Mouse (Mus musculus): Measurements from ENCODE around the gene Msi2. TPM values are rescaled to one million over a fixed set of nuclear protein-coding genes. Genes with fewer than 3 reads are reported as not detected.

Msi2 gene
- total and polyA plus RNA-seq, 3 experiments, result 36.5 to 197 (median 144) TPM

GRCm38 (mm10) chr11:88604635-88605034 lies 113.7 kb downstream of the Msi2 start:
- DNase-seq (ENCODE audit: low spot score) (no peak), ATAC-seq (ENCODE audit: extremely low read depth, insufficient number of reproducible peaks, low FRiP score, poor library complexity, severe bottlenecking) (peak; percentile 23; the same call in 1 of the 2 replicates)
- H3K9me3 ChIP-seq (replicated peaks), result no peaks in the 10 kb centered on the region
- H3K27me3 ChIP-seq (ENCODE audit: insufficient read depth, low read length), result no peaks in the 10 kb centered on the region
- TF ChIP-seq TAL1 (conservative IDR thresholded peaks at IDR 0.05; ENCODE audit: low read depth, low read length) (no peak), GATA1 (IDR thresholded peaks at IDR 0.05; ENCODE audit: borderline replicate concordance, low read length) (no peak), CTCF (IDR thresholded peaks at IDR 0.05; ENCODE audit: low read depth, low read length) (no peak), GATA2 (IDR thresholded peaks at IDR 0.05; ENCODE audit: borderline replicate concordance, low read depth, low read length) (no peak), POLR2AphosphoS5 (IDR thresholded peaks at IDR 0.05; ENCODE audit: insufficient replicate concordance, low read depth, low read length) (no peak)
- H3K4me3 ChIP-seq (ENCODE audit: low read depth, low read length), result peak overlapping the region; percentile 33; the same call in 1 of the 2 replicates
- H3K4me1 ChIP-seq (ENCODE audit: insufficient read depth, low read depth, low read length), result peaks cover 97% of the 10 kb centered on the region
- peaks cover 57% of the 10 kb centered on the region for H3K36me3 ChIP-seq (replicated peaks)

GRCm38 (mm10) chr11:88603366-88603765 lies 114.9 kb downstream of the Msi2 start:
- Histone ChIP-seq H3K4me3 (ENCODE audit: low read depth, low read length) (no peak overlapping the region; the same call in 1 of the 2 replicates), H3K27me3 (ENCODE audit: insufficient read depth, low read length) (no peaks in the 10 kb centered on the region), H3K9me3 (replicated peaks) (no peaks in the 10 kb centered on the region), H3K36me3 (replicated peaks) (peaks cover 53% of the 10 kb centered on the region), H3K4me1 (ENCODE audit: insufficient read depth, low read depth, low read length) (peaks cover 97% of the 10 kb centered on the region)
- ATAC-seq (ENCODE audit: extremely low read depth, insufficient number of reproducible peaks, low FRiP score, poor library complexity, severe bottlenecking) (no peak), DNase-seq (ENCODE audit: low spot score) (no peak)
- TF ChIP-seq TAL1 (conservative IDR thresholded peaks at IDR 0.05; ENCODE audit: low read depth, low read length) (peak; percentile 51), CTCF (IDR thresholded peaks at IDR 0.05; ENCODE audit: low read depth, low read length) (no peak)

- Histone ChIP-seq H3K9me3 (replicated peaks) (no peaks in the 10 kb centered on the region), H3K4me1 (ENCODE audit: insufficient read depth, low read depth, low read length) (peaks cover 98% of the 10 kb centered on the region), H3K36me3 (replicated peaks) (peaks cover 56% of the 10 kb centered on the region), H3K27me3 (ENCODE audit: insufficient read depth, low read length) (no peaks in the 10 kb centered on the region), H3K4me3 (ENCODE audit: low read depth, low read length) (peak overlapping the region; percentile 34; the same call in 1 of the 2 replicates)
- ATAC-seq (ENCODE audit: extremely low read depth, insufficient number of reproducible peaks, low FRiP score, poor library complexity, severe bottlenecking) (no peak), DNase-seq (ENCODE audit: low spot score) (no peak)
- TF ChIP-seq CTCF (IDR thresholded peaks at IDR 0.05; ENCODE audit: low read depth, low read length) (no peak), TAL1 (conservative IDR thresholded peaks at IDR 0.05; ENCODE audit: low read depth, low read length) (0 out of 2 replicates have a peak, but pooled peaks have one; percentile 16)
Observed at GRCm38 (mm10) chr11:88602471-88603120, 115.7 kb downstream of the Msi2 start.

GRCm38 (mm10) chr11:88600194-88600593 lies 118.1 kb downstream of the Msi2 start:
- Histone ChIP-seq H3K4me1 (ENCODE audit: insufficient read depth, low read depth, low read length) (peaks cover 77% of the 10 kb centered on the region), H3K4me3 (ENCODE audit: low read depth, low read length) (no peak overlapping the region), H3K9me3 (replicated peaks) (no peaks in the 10 kb centered on the region), H3K27me3 (ENCODE audit: insufficient read depth, low read length) (no peaks in the 10 kb centered on the region), H3K36me3 (replicated peaks) (peaks cover 68% of the 10 kb centered on the region)
- no peak for ATAC-seq (ENCODE audit: extremely low read depth, insufficient number of reproducible peaks, low FRiP score, poor library complexity, severe bottlenecking)
- TF ChIP-seq GATA2 (IDR thresholded peaks at IDR 0.05; ENCODE audit: borderline replicate concordance, low read depth, low read length) (no peak), POLR2AphosphoS5 (IDR thresholded peaks at IDR 0.05; ENCODE audit: insufficient replicate concordance, low read depth, low read length) (no peak), CTCF (IDR thresholded peaks at IDR 0.05; ENCODE audit: low read depth, low read length) (no peak), TAL1 (conservative IDR thresholded peaks at IDR 0.05; ENCODE audit: low read depth, low read length) (no peak), GATA1 (IDR thresholded peaks at IDR 0.05; ENCODE audit: borderline replicate concordance, low read length) (no peak)
- DNase-seq (ENCODE audit: low spot score), result no peak

GRCm38 (mm10) chr11:88599332-88600130 lies 118.8 kb downstream of the Msi2 start:
- H3K27me3 ChIP-seq (ENCODE audit: insufficient read depth, low read length), result no peaks in the 10 kb centered on the region
- no peaks in the 10 kb centered on the region for H3K9me3 ChIP-seq (replicated peaks)
- TF ChIP-seq CTCF (IDR thresholded peaks at IDR 0.05; ENCODE audit: low read depth, low read length) (no peak), TAL1 (conservative IDR thresholded peaks at IDR 0.05; ENCODE audit: low read depth, low read length) (no peak), GATA1 (IDR thresholded peaks at IDR 0.05; ENCODE audit: borderline replicate concordance, low read length) (no peak), POLR2AphosphoS5 (IDR thresholded peaks at IDR 0.05; ENCODE audit: insufficient replicate concordance, low read depth, low read length) (no peak), GATA2 (IDR thresholded peaks at IDR 0.05; ENCODE audit: borderline replicate concordance, low read depth, low read length) (no peak)
- ATAC-seq (ENCODE audit: extremely low read depth, insufficient number of reproducible peaks, low FRiP score, poor library complexity, severe bottlenecking) (peak; percentile 73), DNase-seq (ENCODE audit: low spot score) (peak; percentile 73)
- H3K36me3 ChIP-seq (replicated peaks), result peaks cover 75% of the 10 kb centered on the region
- peak overlapping the region; percentile 56; the same call in 1 of the 2 replicates for H3K4me3 ChIP-seq (ENCODE audit: low read depth, low read length)
- H3K4me1 ChIP-seq (ENCODE audit: insufficient read depth, low read depth, low read length), result peaks cover 72% of the 10 kb centered on the region

- peaks cover 78% of the 10 kb centered on the region for H3K36me3 ChIP-seq (replicated peaks)
- ATAC-seq (ENCODE audit: extremely low read depth, insufficient number of reproducible peaks, low FRiP score, poor library complexity, severe bottlenecking) (no peak), DNase-seq (ENCODE audit: low spot score) (no peak)
- TF ChIP-seq GATA2 (IDR thresholded peaks at IDR 0.05; ENCODE audit: borderline replicate concordance, low read depth, low read length) (no peak), GATA1 (IDR thresholded peaks at IDR 0.05; ENCODE audit: borderline replicate concordance, low read length) (no peak), POLR2AphosphoS5 (IDR thresholded peaks at IDR 0.05; ENCODE audit: insufficient replicate concordance, low read depth, low read length) (no peak), CTCF (IDR thresholded peaks at IDR 0.05; ENCODE audit: low read depth, low read length) (no peak), TAL1 (conservative IDR thresholded peaks at IDR 0.05; ENCODE audit: low read depth, low read length) (no peak)
- peaks cover 65% of the 10 kb centered on the region for H3K4me1 ChIP-seq (ENCODE audit: insufficient read depth, low read depth, low read length)
- H3K27me3 ChIP-seq (ENCODE audit: insufficient read depth, low read length), result no peaks in the 10 kb centered on the region
- no peaks in the 10 kb centered on the region for H3K9me3 ChIP-seq (replicated peaks)
- H3K4me3 ChIP-seq (ENCODE audit: low read depth, low read length), result no peak overlapping the region
Observed at GRCm38 (mm10) chr11:88598848-88599175, 119.5 kb downstream of the Msi2 start.
